Mouse (Mus musculus) embryo, embryonic 10.5 days (tissue): ENCODE data around the gene Gm21962.
"Not testable (repeated sequence)": the region's sequence is repeated elsewhere in the genome, so short reads cannot be mapped to it uniquely, and the experiment has no call there.

Source experiments
- DNase-seq: peaks from one replicate; pipeline ENCODE4 v3.0.0-alpha.2; 2015; ENCODE audit warnings: low spot score

Gm21962 gene

DNA sequence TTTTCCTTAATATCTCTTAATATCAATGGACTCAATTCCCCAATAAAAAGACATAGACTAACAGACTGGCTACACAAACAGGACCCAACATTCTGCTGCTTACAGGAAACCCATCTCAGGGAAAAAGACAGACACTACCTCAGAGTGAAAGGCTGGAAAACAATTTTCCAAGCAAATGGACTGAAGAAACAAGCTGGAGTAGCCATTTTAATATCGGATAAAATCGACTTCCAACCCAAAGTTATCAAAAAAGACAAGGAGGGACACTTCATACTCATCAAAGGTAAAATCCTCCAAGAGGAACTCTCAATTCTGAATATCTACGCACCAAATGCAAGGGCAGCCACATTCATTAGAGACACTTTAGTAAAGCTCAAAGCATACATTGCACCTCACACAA lies at the start of gene Gm21962:
Gene Gm21962, plus strand, starts transcription at position 301 of the 400 bp plus-strand sequence.
- not testable (repeated sequence) for DNase-seq

DNA sequence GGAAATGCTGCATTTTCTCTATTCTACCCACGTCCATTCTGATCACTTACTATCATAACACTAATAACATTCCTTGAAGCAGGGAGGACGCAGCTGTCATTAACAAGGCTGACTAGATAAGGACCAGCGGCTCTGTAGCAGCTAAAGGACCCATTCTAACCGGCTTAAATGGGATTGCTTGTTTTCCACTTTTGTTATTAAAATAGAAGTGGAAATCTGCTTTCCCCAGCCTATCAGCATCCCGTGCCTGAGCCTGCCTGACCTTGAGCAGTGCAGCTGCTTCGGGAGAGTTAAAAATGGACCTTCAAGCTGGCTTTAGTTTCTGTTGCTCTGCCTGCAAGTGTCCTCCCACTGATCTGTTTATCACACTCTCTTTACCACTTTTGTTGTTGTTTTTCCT lies 49.2 kb upstream of the Gm21962 start:
- no peak for DNase-seq

DNA sequence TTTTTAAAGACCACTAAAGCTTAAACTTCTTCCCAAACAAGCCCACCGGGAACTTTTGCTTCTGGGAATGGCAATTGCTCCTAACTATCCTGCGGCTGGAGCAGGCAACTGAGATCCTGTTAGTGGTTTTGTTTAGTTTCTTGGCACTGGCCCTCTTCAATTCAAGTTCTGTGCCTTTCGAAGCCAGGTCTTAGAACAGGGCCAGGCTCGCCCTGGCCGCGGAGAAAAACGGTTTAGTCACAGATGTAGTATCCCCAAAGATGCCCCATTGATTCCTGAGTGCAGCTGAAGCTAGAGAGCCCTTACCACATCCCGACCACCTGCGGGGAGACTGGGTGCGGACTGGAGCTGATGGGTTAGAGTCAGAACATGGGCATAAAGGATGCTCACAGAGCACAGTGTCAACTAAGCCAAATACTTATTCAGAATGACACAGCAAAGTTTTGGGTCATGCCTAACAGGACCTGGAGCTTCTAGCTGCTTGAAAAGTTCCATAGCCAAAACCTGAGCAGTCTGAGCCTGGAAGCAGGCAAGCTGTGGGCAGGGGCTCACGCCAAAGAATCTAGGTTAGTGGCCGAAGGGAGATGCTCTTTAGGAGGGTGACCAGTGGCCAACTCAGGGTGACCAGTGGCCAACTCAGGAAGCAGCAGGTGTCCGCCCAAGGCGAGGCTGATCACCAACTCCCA lies 48.3 kb upstream of the Gm21962 start:
- no peak for DNase-seq

DNA sequence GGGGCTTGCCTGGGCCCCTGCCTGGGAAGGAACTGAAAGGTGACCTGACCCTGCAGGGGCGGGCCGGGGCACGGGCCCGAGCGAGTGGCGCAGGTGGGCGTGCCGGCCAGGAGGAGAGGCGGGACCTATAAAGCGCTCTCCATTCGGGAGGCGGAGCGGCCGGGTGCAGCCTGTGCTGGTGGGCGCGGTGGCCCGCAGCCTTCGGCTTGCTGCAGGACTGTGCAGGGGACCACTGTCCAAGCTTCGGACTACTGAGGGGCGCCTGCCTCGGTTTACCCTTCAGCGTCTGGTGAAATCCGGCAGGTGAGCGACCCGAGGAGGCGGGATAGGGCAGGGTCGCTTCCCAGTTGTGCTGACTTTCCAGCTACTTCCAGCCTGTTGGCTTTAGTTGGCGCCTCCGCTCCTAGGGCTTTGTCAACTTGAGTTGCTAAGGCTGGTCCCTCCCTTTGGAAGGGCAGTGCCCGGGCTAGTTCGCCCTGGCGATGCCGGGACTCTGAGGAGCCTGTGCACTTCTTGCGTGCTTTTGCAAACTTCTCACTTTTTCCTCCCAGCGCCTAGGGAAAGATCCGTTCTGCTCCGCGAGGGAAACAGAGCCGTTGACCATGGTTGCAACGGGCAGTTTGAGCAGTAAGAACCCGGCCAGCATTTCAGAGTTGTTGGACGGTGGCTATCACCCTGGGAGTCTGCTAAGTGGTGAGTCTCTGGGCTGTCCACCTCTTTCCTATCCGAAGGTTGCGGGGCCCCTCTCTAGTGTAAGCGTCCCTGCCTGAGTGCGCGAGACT lies 47.6 kb upstream of the Gm21962 start:
- peak; percentile 82 for DNase-seq

DNA sequence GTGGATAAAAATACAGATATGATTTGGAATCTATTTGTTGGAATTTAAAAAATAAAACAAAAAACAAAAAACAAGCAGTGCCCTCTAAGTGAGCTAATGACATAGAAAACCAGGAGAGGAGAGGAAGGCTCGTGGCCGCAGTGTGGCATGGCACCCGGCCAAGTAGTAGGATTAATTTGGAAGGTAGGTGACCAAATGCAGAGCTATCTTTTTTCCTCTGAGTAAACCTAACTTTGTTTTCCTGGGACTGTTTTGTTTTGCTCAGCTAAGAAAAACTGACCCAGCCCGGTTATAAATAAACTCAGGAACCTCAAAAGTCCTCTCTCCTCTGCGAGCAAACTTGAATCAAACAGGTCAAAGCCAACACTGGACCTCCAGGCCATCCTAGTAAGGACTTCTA lies 46.3 kb upstream of the Gm21962 start:
- DNase-seq = no peak

DNA sequence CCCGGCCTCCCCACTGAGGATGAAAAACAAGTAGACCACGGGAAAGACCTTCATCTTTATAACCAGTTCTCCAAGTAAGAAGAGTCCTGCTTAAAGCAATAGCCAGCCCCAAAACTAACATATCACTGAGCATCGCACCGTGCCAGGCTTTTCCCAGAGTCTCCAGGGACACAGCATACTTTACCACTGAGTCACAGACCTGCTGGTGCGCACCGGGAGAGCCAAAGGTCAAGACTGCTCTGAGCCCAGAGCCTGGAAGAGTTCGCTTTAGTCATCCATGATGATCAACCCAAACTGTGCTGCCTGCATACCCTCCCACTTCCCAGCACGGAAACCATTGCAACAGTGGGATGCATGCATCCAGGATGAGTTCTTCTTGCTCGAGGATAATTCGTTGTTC lies 37.6 kb upstream of the Gm21962 start:
- no peak for DNase-seq

DNA sequence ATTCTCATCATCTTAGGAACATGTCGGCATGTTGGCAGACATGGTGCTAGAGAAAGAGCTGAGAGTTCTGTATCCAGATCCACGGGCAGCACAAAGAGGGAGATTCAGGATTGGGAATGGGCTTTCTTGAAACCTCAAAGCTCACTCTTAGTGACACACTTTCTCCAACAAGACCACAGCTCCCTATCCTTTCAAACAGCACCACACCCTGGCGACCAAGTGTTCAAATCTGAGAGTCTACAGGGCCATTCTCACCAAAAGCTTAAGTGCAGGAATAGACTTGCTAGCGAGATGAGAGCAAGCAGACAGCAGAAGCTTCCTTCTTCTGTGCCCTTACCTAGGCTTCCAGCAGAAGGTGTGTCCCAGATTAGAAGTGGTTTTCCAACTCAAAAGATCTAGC lies 34.8 kb upstream of the Gm21962 start:
- DNase-seq = no peak

DNA sequence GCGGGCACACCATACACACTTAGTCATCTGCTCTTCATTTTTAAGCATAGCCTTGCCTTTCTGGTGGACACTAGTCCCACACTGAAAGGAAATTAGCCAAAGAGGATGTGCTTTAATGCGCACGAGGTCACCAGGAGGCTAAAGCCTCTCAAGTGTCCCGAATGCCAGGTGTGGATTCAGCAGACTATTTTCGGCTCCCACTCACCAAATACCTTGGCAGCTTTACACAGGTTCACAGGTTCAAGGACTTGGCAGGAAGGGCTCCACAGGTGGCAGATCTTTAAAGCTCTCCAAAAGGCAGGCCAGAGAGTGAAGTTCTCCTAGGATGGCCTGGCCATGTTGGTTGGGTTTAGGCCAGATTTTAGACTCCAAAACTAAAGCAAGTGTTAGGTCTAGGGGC lies 30.1 kb upstream of the Gm21962 start:
- no peak for DNase-seq

DNA sequence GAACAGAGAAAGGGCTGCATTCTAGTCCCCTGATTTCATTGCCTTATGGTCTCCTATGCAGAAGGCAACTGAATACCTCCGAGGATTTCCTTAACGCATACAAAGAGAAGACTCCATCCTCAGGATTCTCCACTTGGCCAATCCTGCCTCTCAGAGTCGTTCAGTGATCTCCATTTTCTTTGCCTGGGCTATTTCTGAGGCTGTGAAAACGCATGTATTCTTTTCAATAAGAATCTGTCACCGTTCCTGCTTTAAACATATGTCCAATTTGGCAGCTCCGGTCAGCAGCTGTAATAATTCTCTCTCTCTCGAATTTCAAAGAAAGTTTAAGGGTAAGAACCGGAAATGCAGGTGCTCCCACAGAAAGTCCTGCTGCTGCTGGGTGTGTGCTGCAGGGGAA lies 29.2 kb upstream of the Gm21962 start:
- no peak for DNase-seq

DNA sequence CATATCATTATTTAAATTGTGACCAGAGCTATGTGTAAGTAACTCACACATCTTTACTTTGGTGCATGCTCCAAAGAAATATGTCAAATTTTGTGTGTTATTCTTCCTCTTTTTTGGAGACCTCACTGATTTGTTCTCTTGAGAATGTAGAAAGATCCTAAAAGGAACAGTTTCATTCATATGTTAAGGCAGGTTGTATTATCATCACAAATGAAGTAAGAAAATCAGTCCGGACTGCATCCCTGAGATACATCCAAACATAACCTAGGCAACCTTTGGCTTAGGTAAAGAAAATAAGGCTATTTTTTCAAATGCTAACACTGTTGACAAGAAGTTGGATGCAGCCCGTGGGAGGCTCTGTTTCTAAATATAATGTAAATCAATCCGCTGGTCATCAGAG lies 28.8 kb upstream of the Gm21962 start:
- DNase-seq = no peak

DNA sequence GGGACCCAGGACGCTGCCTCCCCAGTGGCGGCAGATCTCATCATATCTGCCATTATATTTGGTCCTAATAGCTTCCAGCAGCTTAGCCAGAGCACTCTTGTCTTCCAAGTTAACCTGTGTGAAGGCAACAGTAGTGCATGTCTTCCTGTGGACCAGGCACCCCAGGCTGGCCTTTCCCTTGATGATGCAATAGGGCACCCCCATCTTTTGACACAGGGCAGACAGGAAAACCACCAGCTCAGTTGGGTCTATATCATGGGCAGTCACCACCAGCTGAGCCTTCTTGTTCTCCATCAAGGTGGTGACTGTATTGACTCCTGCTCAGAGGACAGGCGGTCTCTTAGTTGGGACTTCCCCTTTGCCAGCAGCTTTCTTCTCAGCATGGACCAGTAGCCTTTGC lies 27.2 kb upstream of the Gm21962 start:
- no peak for DNase-seq

DNA sequence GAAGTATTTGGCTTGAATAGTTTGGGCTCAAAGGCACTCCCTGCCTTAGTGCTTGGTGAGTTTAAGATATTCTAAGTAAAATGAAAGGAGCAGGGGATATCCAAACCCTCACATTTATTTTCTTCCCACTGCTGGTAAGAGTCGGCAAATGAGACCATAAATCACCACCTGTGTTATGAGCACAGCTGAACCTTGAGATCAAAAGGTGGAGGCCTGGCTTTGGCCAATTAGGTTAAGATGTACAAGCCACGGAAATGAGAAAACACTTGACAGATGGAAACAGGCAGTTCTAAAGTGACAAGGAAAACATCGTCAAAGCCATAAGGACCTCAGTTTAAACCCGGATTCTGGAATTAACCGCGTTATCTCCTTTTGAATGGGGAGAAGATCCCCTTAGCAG lies 26.4 kb upstream of the Gm21962 start:
- peak; percentile 19 for DNase-seq

DNA sequence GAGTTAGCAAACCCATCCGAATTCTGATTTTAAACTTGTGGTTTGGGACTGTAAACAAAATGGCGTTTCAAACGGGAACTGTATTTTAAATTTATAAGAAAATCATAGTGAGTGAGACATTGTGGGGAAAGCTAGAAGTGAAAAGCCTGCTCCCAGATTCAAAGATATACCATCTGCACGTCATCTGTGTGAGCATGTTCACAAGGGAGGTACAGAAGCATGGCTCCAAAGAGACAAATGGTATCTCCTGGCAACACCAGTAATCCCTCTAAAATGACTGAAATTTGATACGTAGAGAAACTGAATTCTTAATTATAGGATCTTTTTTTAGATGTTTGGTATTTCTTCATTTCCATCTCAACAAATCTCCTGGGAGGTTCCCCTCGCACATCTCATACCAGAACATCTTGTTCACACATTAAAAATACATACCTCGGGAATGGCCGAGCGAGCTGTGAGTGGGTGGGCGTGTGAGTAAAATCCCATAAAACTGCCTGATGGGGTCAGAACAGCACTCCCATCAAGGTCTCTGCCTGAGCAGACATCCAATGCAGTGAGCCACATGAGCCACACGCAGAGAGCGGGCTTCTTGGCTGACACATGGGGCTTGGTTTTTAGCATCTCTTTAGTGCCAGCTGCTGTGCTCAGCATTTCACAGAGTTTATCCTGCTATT lies 23.8 kb upstream of the Gm21962 start:
- DNase-seq = no peak

DNA sequence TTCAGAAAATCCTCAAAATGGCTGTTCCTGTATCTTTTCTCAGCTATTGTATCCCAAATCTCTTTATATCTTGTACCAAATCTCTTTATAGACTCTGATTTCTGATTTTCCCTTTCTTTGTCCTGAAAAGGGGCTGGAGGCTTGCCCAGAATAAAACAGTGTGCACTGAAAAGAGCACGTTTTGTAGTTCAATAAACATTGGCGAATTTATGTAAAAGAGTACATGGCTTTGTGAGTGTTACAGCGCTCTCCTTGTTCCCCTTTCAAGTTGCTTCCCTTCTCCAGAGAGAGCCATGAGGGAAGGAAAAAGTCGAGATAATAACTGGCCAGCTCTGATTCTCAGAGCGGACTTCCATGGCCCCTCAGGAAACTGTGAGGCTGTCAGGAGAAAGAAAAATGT lies 22.2 kb upstream of the Gm21962 start:
- no peak for DNase-seq

DNA sequence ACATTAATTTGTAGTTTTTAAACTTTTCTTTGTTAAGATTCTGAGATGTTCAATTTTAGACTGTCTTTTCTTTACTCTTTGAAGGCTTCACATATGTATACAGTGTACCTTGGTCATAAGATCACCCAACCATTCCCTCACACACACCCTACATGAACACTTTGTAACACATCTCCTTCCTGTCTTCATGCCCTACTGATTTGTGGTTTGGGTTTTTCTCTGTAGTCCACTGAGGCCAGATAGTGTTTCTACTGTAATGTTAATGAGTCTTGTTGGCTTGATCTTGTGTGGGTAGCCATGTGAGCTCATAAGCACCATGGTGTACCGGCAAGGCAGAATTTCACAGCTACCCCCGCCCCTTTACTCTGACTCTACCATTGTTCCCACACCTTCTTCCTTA lies 18.5 kb upstream of the Gm21962 start:
- no peak for DNase-seq

DNA sequence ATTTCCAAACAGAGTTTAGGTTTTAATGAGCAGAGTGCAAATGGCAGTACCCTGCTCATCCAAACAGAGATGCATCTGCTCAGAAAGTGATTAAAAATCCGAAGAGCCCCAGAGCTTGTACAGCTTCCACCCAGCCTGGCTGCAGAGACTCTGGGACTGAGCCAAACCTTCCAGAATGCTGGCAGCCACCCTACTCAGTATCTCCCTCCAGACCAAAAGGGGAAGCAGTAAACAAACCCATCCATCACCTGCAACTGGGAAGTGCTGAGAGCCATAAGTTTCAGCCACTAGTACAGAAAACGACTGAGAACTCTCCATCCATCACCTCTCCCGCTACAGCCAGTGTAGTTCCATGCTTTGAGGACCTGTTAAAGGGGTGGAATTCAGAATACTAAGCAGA lies 9.6 kb downstream of the Gm21962 start:
- DNase-seq = peak; percentile 36

DNA sequence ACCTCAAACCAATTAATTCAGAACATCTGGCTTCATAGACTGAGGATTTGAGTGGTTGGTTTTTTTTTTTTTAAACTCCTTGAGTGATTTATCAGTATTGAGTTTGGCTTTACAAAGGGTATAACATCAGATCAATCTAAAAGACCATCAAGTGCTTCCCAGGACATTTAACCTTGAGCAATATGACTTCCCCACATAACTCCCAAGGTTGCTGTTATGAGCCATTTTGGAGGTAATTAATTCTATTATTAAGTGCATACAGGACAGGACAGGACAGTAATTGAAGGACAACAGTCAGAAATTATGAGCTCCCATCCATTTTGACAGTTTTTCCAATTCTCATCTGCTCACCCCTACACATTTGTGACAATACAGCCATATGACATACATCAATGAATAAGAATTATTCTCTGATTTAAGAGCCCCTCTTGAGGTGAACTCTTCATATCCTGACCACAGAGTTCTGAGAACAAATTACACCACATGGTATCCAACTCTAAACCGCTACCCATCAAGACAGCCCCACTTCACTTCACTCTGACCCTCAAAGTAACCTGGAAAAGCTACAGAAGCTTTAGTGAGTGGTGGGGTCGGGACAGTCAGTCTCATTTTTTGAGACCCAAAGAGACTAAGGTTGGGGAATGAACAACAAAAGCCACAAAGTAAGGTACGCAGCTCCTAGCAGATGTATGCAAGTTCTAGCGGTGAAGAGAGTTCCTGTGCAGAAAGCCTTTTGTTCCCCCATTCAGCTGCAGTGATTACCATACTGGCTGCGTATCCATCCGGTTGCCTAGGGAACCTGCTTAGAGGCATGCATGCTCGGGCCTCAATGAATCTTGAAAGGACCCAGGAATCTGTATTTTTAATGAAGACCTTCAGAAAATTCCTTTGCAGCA lies 11.8 kb downstream of the Gm21962 start:
- peak; percentile 92 for DNase-seq

DNA sequence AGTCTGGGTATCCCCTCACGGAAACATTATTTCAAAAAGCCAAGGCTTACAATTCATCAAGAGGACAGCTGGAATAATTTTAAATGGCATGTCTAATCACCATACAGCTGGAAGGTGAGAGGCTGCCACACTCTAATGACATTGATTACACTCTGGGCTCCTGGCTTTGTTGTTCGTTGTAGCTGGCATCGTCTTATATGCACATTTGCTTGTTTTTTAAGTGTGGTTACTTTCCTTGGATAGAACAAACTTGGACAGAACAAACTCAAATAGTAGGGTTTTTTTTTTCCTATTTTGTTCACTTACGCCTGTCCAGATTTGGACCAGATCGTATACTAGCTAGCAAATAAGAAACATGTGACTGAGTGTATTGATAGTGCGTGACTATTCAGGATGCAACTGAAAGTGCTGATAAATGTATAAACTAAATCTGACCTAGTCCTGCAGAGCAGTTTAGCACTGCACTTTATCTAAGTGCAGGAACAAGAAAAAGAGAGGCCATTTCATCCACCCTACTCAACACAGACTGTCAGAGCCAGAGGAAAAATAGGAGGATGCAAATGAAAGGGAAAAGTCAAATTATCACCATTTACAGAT lies 12.6 kb downstream of the Gm21962 start:
- no peak for DNase-seq

DNA sequence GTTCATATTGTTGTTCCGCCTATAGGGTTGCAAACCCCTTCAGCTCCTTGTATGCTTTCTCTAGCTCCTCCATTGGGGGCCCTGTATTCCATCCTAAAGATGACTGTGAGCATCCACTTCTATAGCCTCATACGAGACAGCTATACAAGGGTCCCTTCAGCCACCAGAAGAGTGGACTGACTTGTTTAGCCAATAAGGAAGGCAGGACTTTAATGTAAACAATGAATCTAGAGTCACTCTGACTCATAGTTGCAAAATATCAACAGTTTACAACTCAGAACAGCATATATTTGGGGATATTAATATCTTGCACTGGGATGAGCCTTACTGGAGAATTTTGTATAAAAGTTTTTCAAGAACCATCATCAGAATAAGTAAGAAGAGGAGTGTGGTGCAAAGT lies 15.6 kb downstream of the Gm21962 start:
- DNase-seq = no peak

DNA sequence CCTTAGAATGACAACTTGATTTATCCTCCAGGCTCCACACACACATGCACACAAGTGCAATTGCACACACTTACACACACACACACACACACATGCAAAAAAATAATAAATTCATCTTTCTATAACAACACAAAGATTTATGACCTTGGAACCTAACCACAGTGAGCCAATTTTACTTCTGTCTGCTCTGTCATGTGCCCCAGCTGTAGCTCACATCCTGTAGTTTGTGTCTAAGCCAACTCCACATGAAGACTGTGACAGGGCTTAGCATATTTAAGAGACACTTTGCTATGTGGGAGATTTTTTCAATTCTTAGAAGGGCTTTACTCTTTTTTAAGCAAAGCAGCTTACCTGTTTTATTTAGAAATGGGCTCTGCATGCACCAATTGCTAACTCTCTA lies 20.2 kb downstream of the Gm21962 start:
- no peak for DNase-seq

DNA sequence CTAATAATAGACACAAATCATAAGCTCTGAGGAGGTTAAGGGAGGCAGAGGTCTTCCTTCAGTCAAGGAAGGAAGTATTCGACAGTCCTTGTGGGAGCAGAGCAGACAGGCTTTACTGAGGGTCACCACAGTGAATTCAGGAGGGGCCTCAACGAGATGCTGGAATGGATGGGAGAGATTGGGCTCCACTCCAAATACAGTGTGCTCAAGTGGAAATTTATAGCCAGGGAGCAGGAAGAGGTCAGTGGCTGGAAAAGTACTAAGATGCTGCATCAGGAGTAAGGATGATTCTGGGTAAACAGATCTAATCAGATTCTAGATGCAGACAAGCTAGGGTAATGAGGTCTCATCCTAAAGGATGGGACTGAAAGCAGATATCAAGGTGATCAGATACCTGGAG lies 44.6 kb downstream of the Gm21962 start:
- no peak for DNase-seq
